Mouse (Mus musculus) layer of hippocampus, postnatal 10 days (tissue): ENCODE measurements around the gene Ripk1. TPM values are rescaled to one million over a fixed set of nuclear protein-coding genes. Genes with fewer than 3 reads are reported as not detected.
A peak's percentile ranks its signal among the peaks of the same experiment; 100 is the strongest.
"Not testable (repeated sequence)": the region's sequence is repeated elsewhere in the genome, so short reads cannot be mapped to it uniquely, and the experiment has no call there.

Source experiments
- DNase-seq, 2 experiments: peaks; one replicate each; pipeline ENCODE4 v3.0.0; 2021; ENCODE audit warnings: low spot score in 2 of 2
- total RNA-seq, 2 experiments: library from RNA; stranded (reverse); gene quantifications; 2 replicates each; pipeline ENCODE4 v1.2.3; 2021

Ripk1 gene
- total RNA-seq, 2 experiments from 2014 or later: 7.8 to 10.1 TPM

GRCm38 (mm10) chr13:34037172-34038055 is 35.3 kb downstream of the Ripk1 start, which contains the start of gene Bphl:
Bphl (plus strand) TSS chr13:34037597.
- DNase-seq: peak; percentile 89 to 95

- DNase-seq: no peak
Measured at GRCm38 (mm10) chr13:34038056-34038432, 35.9 kb downstream of the Ripk1 start.

GRCm38 (mm10) chr13:34038901-34039341 is 36.8 kb downstream of the Ripk1 start:
- DNase-seq: no peak

DNA sequence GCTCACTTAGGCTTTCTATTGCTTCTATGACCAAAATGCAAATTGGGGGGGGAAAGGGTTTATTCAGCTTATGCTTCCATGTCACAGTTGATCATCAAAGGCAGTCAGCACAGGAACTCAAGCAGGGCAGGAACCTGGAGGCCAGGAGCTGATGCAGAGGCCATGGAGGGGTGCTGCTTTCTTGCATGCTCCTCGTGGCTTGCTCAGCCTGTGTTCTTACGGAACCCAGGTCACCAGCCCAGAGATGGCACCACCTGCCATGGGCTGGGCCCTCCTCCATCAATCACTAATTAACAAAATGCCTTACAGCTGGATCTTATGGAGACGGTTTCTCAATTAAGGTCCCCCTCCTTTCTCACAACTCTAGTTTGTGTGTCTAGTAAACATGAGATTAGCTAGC is 37.9 kb downstream of the Ripk1 start:
- no peak for DNase-seq

GRCm38 (mm10) chr13:34043716-34044393 is 41.7 kb downstream of the Ripk1 start:
- no peak for DNase-seq

DNA sequence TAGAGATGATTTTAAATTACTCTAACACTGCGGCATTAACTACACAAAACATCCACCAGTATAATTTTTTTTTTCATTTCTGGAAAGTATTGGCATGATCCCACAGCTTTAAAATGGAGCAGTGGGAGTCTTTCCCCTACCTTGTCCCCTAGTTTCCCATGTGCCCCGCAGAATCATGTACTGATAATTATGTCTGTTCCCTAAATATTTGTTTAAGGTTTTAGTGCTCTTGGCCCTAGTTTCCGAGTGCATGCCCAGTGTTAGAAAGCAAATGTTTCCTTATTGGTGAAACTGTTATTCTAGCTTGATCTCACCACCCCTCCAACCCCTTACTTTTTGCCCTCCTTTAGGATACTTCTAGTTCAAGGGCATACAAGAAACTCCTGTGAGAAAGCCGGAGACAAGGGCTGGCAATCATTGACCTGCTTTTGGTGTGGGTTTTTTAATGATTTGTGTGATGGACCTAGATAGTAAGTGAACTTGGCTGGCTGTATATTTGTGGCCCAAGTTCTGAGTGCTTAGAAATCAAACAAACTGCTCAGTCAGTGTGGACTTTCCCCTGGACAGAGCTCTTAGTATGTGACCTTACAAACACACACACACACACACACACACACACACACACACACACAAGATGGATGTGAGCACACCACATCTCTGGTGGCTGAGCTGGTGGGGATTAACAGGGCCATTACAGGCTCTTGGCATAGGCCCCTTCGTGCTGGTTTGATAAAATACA is 43.5 kb downstream of the Ripk1 start:
- no peak for DNase-seq

DNA sequence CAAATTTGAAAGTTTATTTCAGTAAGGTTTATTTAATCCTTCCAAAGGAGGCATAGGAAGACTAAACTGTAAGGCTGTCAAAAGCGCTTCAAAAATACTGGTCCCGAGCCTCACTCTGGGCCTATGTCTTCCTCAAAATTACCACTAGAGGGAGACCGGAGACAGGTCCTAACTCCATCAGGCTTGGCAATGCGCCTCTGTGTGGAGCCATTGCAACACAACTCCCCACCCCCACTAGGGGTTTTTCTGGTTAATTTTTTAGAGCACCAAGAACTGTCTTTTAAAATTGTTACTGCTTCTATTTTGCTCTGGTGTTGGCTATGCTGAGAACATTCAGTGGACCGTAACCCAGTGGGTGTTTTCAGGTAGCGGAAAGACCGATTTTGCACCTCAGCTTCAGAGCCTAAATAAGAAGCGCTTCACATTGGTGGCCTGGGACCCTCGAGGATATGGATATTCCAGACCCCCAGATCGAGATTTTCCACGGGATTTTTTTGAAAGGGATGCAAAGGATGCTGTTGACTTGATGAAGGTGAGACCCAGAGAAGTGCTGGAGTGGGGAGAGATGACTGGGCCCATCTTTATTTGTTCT is 44.4 kb downstream of the Ripk1 start:
- peak; percentile 89 to 91 for DNase-seq

- DNase-seq: no peak
Measured at GRCm38 (mm10) chr13:34047526-34047925, 45.4 kb downstream of the Ripk1 start.

- no peak for DNase-seq
Measured at GRCm38 (mm10) chr13:34050479-34050878, 48.3 kb downstream of the Ripk1 start.

GRCm38 (mm10) chr13:34051692-34052091 is 49.5 kb downstream of the Ripk1 start:
- DNase-seq: no peak

- no peak for DNase-seq
Measured at GRCm38 (mm10) chr13:34053673-34054282, 51.6 kb downstream of the Ripk1 start.

GRCm38 (mm10) chr13:34054391-34054790 is 52.2 kb downstream of the Ripk1 start:
- no peak for DNase-seq

DNA sequence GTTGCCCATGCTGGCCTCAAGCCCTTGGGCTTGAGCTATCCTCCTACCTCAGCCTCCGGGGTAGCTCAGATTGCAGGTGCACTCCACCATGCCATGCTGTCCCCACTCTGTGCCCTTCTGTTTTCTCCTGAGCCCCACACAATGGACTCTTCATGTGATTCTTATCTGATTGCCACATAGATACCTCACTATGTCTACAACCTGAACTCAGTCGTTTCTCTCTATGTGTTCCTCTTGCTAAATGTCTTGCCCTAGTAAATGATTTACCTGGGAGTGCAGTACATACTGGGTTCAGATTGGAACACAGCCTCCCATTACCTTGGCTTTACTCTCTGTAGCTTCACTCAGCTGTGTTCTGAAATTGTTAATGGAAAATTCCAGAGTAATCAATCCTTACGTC is 52.8 kb downstream of the Ripk1 start:
- no peak for DNase-seq

- DNase-seq: no peak
Measured at GRCm38 (mm10) chr13:34057252-34057651, 55.1 kb downstream of the Ripk1 start.

GRCm38 (mm10) chr13:34060061-34060460 is 57.9 kb downstream of the Ripk1 start:
- DNase-seq: no peak

DNA sequence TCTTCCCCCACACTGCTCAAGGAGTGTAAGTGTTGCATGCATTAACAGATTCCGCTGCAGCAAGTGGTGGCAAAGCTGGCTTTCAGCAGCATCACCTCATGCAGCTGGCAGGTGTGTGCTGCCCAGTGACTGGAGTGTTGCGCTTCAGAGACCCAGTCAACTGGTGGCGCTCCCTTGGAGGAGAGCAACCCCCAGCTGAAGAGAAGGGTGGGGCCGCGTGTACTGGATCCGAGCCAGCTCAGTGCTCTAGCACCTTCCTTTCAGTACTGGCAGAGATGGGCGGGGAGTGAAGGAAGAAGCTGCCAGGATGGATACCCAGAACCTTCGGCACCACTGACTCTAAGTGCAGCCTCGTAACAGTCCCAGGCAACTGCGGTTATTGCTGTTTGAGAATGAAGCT is 60.3 kb downstream of the Ripk1 start:
- no peak for DNase-seq

DNA sequence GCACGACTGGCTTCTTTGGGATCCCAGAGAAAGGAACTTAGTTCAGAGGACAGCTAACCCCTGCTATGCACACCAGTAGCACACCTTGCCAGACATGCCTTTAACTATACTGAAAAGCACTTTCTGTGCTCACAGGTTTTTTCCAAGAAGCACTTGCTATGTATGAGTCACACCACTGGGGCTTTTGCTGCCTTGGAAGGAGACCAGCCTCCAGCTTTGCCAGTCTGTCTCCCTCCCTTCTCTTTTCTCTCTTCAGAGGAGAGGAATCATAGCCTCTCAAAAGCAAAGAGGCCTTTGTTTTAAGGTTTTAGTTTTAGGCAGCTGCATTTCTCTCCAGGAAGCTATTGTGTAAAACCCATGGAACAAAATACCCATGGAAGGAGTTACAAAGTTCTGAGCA is 64.2 kb downstream of the Ripk1 start:
- DNase-seq: peak; percentile 43 to 44

- DNase-seq: no peak
Measured at GRCm38 (mm10) chr13:34070296-34070695, 68.1 kb downstream of the Ripk1 start.

DNA sequence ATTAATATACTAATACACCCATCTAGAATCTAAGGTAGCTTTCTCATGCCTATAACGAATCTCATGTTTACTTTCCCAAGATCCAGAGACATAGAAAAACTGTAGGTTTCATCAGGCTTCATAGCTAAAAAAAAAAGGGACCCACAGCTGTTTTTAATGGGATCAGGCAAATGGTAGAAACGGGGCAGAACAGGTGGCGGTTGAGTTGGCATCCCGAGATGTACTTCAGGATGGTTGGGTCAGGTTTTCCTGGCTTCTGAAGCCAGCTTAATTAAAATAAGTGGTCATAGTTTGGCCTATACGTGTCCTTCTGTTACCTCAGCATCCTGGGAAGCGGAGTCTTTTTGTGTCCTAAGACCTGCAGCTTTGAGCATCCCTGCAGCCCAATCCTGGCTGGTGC is 69.7 kb downstream of the Ripk1 start:
- peak in 1 of 2 experiments; percentile 25 for DNase-seq

DNA sequence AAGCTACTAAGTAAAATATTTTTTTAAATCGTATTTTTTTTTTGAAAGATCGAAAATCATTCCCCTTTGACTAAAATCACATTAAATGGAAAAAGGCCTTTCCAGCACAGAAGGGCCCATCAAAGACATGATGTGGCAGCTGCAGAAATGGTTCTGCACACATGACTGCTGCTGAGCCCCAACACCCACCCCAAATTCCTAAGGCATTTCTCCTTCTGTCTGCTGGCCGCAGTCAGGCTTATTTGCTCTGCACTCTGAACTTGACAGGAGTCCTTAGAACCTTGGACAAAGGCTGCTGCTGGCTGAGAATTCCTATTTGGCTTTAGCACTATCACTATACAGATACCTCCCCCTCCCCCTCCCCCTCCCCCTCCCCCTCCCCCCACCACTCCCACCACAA is 70.7 kb downstream of the Ripk1 start:
- no peak for DNase-seq

DNA sequence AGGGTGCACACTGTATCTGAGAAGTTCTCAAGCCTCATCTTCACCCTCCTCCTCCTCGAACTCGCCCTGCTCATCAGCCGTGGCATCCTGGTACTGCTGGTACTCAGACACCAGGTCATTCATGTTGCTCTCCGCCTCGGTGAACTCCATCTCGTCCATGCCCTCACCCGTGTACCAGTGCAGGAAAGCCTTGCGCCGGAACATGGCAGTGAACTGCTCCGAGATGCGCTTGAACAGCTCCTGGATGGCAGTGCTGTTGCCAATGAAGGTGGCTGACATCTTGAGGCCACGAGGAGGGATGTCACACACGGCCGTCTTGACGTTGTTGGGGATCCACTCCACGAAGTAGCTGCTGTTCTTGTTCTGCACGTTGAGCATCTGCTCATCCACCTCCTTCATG is 72.3 kb downstream of the Ripk1 start:
- DNase-seq: not testable (repeated sequence)
